Mouse (Mus musculus): Measurements from ENCODE around the gene Swt1.

DNA sequence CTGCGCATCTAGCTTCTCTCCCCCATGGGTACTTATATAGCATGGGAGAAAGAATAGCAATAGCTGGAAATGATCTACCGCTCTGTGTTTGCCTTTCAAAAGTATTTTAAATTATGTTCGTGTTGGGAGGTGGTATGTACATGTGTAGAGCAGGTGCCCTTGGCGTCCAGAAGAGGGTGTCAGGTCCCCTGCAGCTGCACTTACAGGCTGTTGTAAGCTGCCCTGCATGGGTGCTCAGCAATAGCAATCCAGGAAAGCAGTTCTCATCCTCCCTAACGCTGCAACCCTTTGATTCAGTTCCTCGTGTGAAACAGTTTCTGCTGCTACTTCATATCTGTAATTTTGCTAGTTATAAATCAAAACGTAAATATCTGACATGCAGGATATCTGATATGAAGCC lies 98.7 kb downstream of the Swt1 start:
- no peak for TF ChIP-seq CTCF (IDR thresholded peaks at IDR 0.05; ENCODE audit: borderline replicate concordance, insufficient read depth, low read depth, low read length)
- TF ChIP-seq POLR2A (IDR thresholded peaks at IDR 0.05; ENCODE audit: borderline replicate concordance, insufficient read depth, low read length): no peak

Data from cerebellum, adult 2 months (tissue).